Mouse (Mus musculus) heart, postnatal 0 days (tissue): Measurements from ENCODE around the gene Mul1. TPM values are rescaled to one million over a fixed set of nuclear protein-coding genes. Genes with fewer than 3 reads are reported as not detected.

Experiments used
- ATAC-seq: fragments of 200-750 bp; cut with Nextera tagmentation; 2 replicates; pipeline ENCODE4 v1.8.0; 2017; ENCODE audit warnings: low read depth, moderate number of reproducible peaks, moderate library complexity; ENCODE audit not compliant: insufficient read depth
- DNase-seq: peaks from one replicate; pipeline ENCODE4 v3.0.0-alpha.2; 2016; ENCODE audit warnings: low spot score
- H3K27ac ChIP-seq: fragments of 300-500 bp; sonication (generic); 2 replicates; pipeline ENCODE4 v1.5.1; 2014; ENCODE audit warnings: low read depth, mild to moderate bottlenecking
- H3K27me3 ChIP-seq: fragments of 300-500 bp; sonication (generic); 2 replicates; pipeline ENCODE4 v1.6.1; 2014; ENCODE audit warnings: low read length, mixed read lengths; ENCODE audit not compliant: control insufficient read depth, insufficient read depth
- H3K36me3 ChIP-seq: fragments of 300-500 bp; sonication (generic); replicated peaks from 2 replicates; pipeline ENCODE4 v1.6.1; 2014; ENCODE audit warnings: low read length, mixed read lengths; ENCODE audit not compliant: control insufficient read depth, insufficient read depth
- H3K4me1 ChIP-seq: fragments of 300-500 bp; sonication (generic); 2 replicates; pipeline ENCODE4 v1.6.1; 2014; ENCODE audit warnings: antibody characterized with exemption; ENCODE audit not compliant: control insufficient read depth, insufficient read depth
- H3K4me2 ChIP-seq: fragments of 300-500 bp; sonication (generic); 2 replicates; pipeline ENCODE4 v1.6.1; 2014; ENCODE audit warnings: low read depth, mild to moderate bottlenecking, low read length, moderate library complexity
- H3K4me3 ChIP-seq: fragments of 300-500 bp; sonication (generic); 2 replicates; pipeline ENCODE4 v1.5.1; 2014; ENCODE audit warnings: low read depth, low read length
- H3K9ac ChIP-seq: fragments of 300-500 bp; sonication (generic); replicated peaks from 2 replicates; pipeline ENCODE4 v1.6.1; 2014; ENCODE audit warnings: low read depth, low read length, mixed read lengths
- H3K9me3 ChIP-seq: fragments of 300-500 bp; sonication (generic); replicated peaks from 2 replicates; pipeline ENCODE4 v1.6.1; 2016; ENCODE audit warnings: low read length; ENCODE audit not compliant: control insufficient read depth
- CTCF ChIP-seq: IDR thresholded peaks from 2 replicates; pipeline ENCODE4 v1.5.1; 2016; ENCODE audit warnings: antibody characterized with exemption, control low read depth, low read depth
- EP300 ChIP-seq: IDR thresholded peaks from 2 replicates; pipeline ENCODE4 v1.6.1; 2016; ENCODE audit warnings: antibody characterized with exemption, low read depth
- WGBS: fragments of 180-500 bp; shearing (Covaris S2); extraction: QIAGEN DNeasy Blood & Tissue Kit; methylation state at CpG from one replicate; pipeline ENCODE4 v1.1.7; 2014; 5-methylcytosine and 5-hydroxymethylcytosine counted together
- polyA plus RNA-seq: library from polyadenylated mRNA; unstranded; fragments of >200 nt; fragmentation: Nextera tagmentation; extraction: Ambion mirVana; gene quantifications from 2 replicates; pipeline ENCODE4 v1.2.1, GENCODE M21; 2015
- total RNA-seq: library from RNA; depleted of rRNA; stranded (reverse); fragments of >200 nt; gene quantifications from 2 replicates; pipeline ENCODE4 v1.2.3, GENCODE M21; 2014; ENCODE audit warnings: low replicate concordance; rRNA removed

Mul1 gene
- total and polyA plus RNA-seq, 2 experiments from 2014 or later: 30.0 to 40.6 TPM

GRCm38 (mm10) chr4:138491088-138491487 lies 56.6 kb downstream of the Mul1 start:
- no peak for TF ChIP-seq EP300
- no peak for TF ChIP-seq CTCF
- H3K4me1 ChIP-seq: peaks cover 5% of the 10 kb centered on the region; the same call in 1 of the 2 replicates
- DNase-seq: no peak
- WGBS: 75% methylated on average over 4 of the region's 4 CpGs
- no peaks in the 10 kb centered on the region for H3K9me3 ChIP-seq
- H3K27me3 ChIP-seq: 0 out of 2 replicates have a peak, but pooled peaks cover under 1% of the 10 kb centered on the region
- H3K4me3 ChIP-seq: no peak overlapping the region
- no peaks in the 10 kb centered on the region for H3K36me3 ChIP-seq
- ATAC-seq: no peak
- no peak overlapping the region for H3K4me2 ChIP-seq
- no peak overlapping the region for H3K9ac ChIP-seq
- no peak overlapping the region for H3K27ac ChIP-seq

Other genes with a start within 250 kb of the Mul1 start
- gene Hp1bp3, start 218.4 kb upstream of the Mul1 start, total RNA-seq: 62.4 and 97.0 TPM in 2 replicates
- gene Hp1bp3, start 218.4 kb upstream of the Mul1 start, polyA plus RNA-seq: 78.1 and 80.9 TPM in 2 replicates
- gene Sh2d5, start 184.3 kb upstream of the Mul1 start, total RNA-seq: 1.4 TPM in 1 of 2 replicates, not detected in the other
- 0.07 and 0.18 TPM in 2 replicates for gene Sh2d5, start 184.3 kb upstream of the Mul1 start, polyA plus RNA-seq
- 0.08 and 0.11 TPM in 2 replicates for gene Kif17, start 184.2 kb upstream of the Mul1 start, total RNA-seq
- 0.11 and 0.14 TPM in 2 replicates for gene Kif17, start 184.2 kb upstream of the Mul1 start, polyA plus RNA-seq
- 163 and 216 TPM in 2 replicates for gene Ddost, start 129.9 kb upstream of the Mul1 start, total RNA-seq
- gene Ddost, start 129.9 kb upstream of the Mul1 start, polyA plus RNA-seq: 146 and 150 TPM in 2 replicates
- 302 and 330 TPM in 2 replicates for gene Pink1, start 108.4 kb upstream of the Mul1 start, total RNA-seq
- gene Pink1, start 108.4 kb upstream of the Mul1 start, polyA plus RNA-seq: 152 and 159 TPM in 2 replicates
- gene Cda, start 66.7 kb upstream of the Mul1 start, total RNA-seq: 2.7 and 7.4 TPM in 2 replicates
- 7.0 and 7.6 TPM in 2 replicates for gene Cda, start 66.7 kb upstream of the Mul1 start, polyA plus RNA-seq
- gene Fam43b, start 38.1 kb upstream of the Mul1 start, total RNA-seq: not detected in 2 replicates
- gene Fam43b, start 38.1 kb upstream of the Mul1 start, polyA plus RNA-seq: not detected in 2 replicates
- gene Camk2n1, start 19.6 kb downstream of the Mul1 start, total RNA-seq: 0.15 and 5.1 TPM in 2 replicates
- 1.6 and 1.8 TPM in 2 replicates for gene Camk2n1, start 19.6 kb downstream of the Mul1 start, polyA plus RNA-seq
- not detected in 2 replicates for gene Vwa5b1, start 201.2 kb downstream of the Mul1 start, total RNA-seq
- gene Vwa5b1, start 201.2 kb downstream of the Mul1 start, polyA plus RNA-seq: not detected in 2 replicates